Comparison of ENCODE assay signal across 8 mouse cellular contexts in the genomic region with DNA sequence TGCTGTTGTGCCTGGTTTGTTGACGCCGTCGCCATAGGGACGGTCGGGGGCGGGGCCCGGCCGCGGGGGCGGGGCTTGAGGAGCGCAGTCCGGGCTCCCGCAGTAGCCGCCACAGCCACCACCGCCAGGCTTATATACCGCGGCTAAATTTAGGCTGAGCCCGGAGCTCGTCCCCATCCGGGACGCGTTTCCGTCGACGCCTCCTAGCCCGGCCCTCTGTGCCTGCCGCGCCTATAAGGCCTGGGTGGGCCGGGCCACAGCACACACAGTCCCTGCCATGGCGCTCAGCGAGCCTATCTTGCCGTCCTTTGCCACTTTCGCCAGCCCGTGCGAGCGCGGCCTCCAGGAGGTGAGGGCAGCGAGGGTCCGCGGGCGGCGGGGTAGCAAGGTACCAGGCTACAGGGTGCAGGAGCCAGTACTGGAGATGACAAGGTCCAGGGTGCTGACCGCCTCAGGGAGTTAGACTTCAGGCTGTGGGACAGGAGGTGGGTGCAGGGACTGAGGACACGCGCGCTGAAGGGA. TPM values are rescaled to one million over a fixed set of nuclear protein-coding genes. Genes with fewer than 3 reads are reported as not detected.
A peak's percentile ranks its signal among the peaks of the same experiment; 100 is the strongest.
DNase-seq lines count a peak whose midpoint lies in the region; ATAC-seq and TF ChIP-seq lines count a peak whose summit lies in the region.

A gene (plus strand): TSS at position 233 of the 522 bp plus-strand sequence.

- ATAC-seq in embryonic facial prominence, embryonic 14.5 days (ENCODE audit: low read depth): peak; percentile 96
- peak; percentile 92 for ATAC-seq in limb, embryonic 11.5 days (ENCODE audit: insufficient number of reproducible peaks, low FRiP score, low TSS enrichment, low read depth)
- peak; percentile 95 for ATAC-seq in midbrain, embryonic 13.5 days

- no peaks in the 10 kb centered on the region; the same call in 1 of the 2 replicates for H3K36me3 ChIP-seq in embryonic facial prominence, embryonic 14.5 days (ENCODE audit: control insufficient read depth, insufficient read depth, low read length)
- H3K36me3 ChIP-seq in heart, adult 2 months (ENCODE audit: control insufficient read depth, insufficient read depth, low read length): peaks cover 11% of the 10 kb centered on the region
- no peaks in the 10 kb centered on the region for H3K36me3 ChIP-seq in kidney, adult 2 months (ENCODE audit: control insufficient read depth, insufficient read depth, low read length)
- H3K36me3 ChIP-seq in limb, embryonic 11.5 days (ENCODE audit: control insufficient read depth, insufficient read depth, low read length): no peaks in the 10 kb centered on the region
- no peaks in the 10 kb centered on the region for H3K36me3 ChIP-seq in midbrain, embryonic 13.5 days
- H3K36me3 ChIP-seq in small intestine, adult 2 months (ENCODE audit: control insufficient read depth, insufficient read depth, low read length): no peaks in the 10 kb centered on the region

- H3K4me3 ChIP-seq in bone marrow, adult 2 months (replicated peaks; ENCODE audit: control insufficient read depth, low read depth, low read length): peak within 1 kb of the TSS; percentile 99
- H3K4me3 ChIP-seq in embryonic facial prominence, embryonic 14.5 days (ENCODE audit: low read depth, low read length): peak within 1 kb of the TSS; percentile 55
- peak within 1 kb of the TSS; percentile 93 for H3K4me3 ChIP-seq in heart, adult 2 months
- peak within 1 kb of the TSS; percentile 63 for H3K4me3 ChIP-seq in kidney, adult 2 months (ENCODE audit: insufficient read depth, low read depth, low read length)
- peak within 1 kb of the TSS; percentile 44 for H3K4me3 ChIP-seq in limb, embryonic 11.5 days (ENCODE audit: low read depth, low read length)
- peak within 1 kb of the TSS; percentile 50 for H3K4me3 ChIP-seq in midbrain, embryonic 13.5 days (replicated peaks)
- peak within 1 kb of the TSS; percentile 72 for H3K4me3 ChIP-seq in small intestine, adult 2 months (ENCODE audit: low read depth, low read length)

- no peaks in the 10 kb centered on the region for H3K9me3 ChIP-seq in embryonic facial prominence, embryonic 14.5 days (ENCODE audit: control insufficient read depth, low read length)
- no peaks in the 10 kb centered on the region for H3K9me3 ChIP-seq in limb, embryonic 11.5 days (ENCODE audit: control insufficient read depth, low read length)
- no peaks in the 10 kb centered on the region for H3K9me3 ChIP-seq in midbrain, embryonic 13.5 days

- peaks cover 38% of the 10 kb centered on the region for H3K27me3 ChIP-seq in embryonic facial prominence, embryonic 14.5 days (replicated peaks; ENCODE audit: control insufficient read depth, insufficient read depth, low read length)
- no peaks in the 10 kb centered on the region for H3K27me3 ChIP-seq in heart, adult 2 months (ENCODE audit: control insufficient read depth, insufficient read depth, low read length)
- no peaks in the 10 kb centered on the region for H3K27me3 ChIP-seq in kidney, adult 2 months (replicated peaks; ENCODE audit: control insufficient read depth, insufficient read depth, low read length)
- peaks cover 39% of the 10 kb centered on the region for H3K27me3 ChIP-seq in limb, embryonic 11.5 days (ENCODE audit: control insufficient read depth, insufficient read depth, low read length)
- H3K27me3 ChIP-seq in midbrain, embryonic 13.5 days: peaks cover 60% of the 10 kb centered on the region
- H3K27me3 ChIP-seq in small intestine, adult 2 months (ENCODE audit: control insufficient read depth, insufficient read depth, low read length): peaks cover 12% of the 10 kb centered on the region

- peaks cover 7% of the 10 kb centered on the region for H3K4me1 ChIP-seq in bone marrow, adult 2 months (ENCODE audit: control insufficient read depth, insufficient read depth, low read length)
- no peaks in the 10 kb centered on the region for H3K4me1 ChIP-seq in embryonic facial prominence, embryonic 14.5 days (ENCODE audit: control insufficient read depth, insufficient read depth, low read length)
- H3K4me1 ChIP-seq in heart, adult 2 months (ENCODE audit: control insufficient read depth, insufficient read depth, low read length): peaks cover 15% of the 10 kb centered on the region
- no peaks in the 10 kb centered on the region for H3K4me1 ChIP-seq in kidney, adult 2 months (ENCODE audit: control insufficient read depth, insufficient read depth, low read length)
- H3K4me1 ChIP-seq in limb, embryonic 11.5 days (ENCODE audit: control insufficient read depth, insufficient read depth, low read length): peaks cover 3% of the 10 kb centered on the region; the same call in 1 of the 2 replicates
- peaks cover 27% of the 10 kb centered on the region for H3K4me1 ChIP-seq in midbrain, embryonic 13.5 days (replicated peaks)
- peaks cover 8% of the 10 kb centered on the region for H3K4me1 ChIP-seq in small intestine, adult 2 months (ENCODE audit: control insufficient read depth, insufficient read depth, insufficient read length, low read length)

- peak; percentile 78; the same call in 1 of the 2 replicates for TF ChIP-seq EP300 in heart, adult 2 months (IDR thresholded peaks at IDR 0.05; ENCODE audit: insufficient read depth, low read depth, low read length)

- DNase-seq in 3134 (ENCODE audit: extremely low read depth, insufficient read length, low spot score): peak; percentile 85
- peak; percentile 96 for DNase-seq in embryonic facial prominence, embryonic 14.5 days (ENCODE audit: low spot score)
- peak; percentile 99 to 100 for DNase-seq in heart, adult 2 months
- peak; percentile 97 for DNase-seq in kidney, adult 2 months
- peak; percentile 95 for DNase-seq in limb, embryonic 11.5 days (ENCODE audit: low spot score)

- intact Hi-C loops in heart, adult 2 months (cut with DNase I): loop anchor here (1.0 to 2.0 kb wide), 3 partner anchors 16 to 50 kb away; no protein-coding TSS in a partner anchor

- peak within 1 kb of the TSS; percentile 97 for H3K27ac ChIP-seq in bone marrow, adult 2 months (ENCODE audit: control insufficient read depth, insufficient read depth, low read depth, low read length, poor library complexity)
- peak within 1 kb of the TSS; percentile 55 for H3K27ac ChIP-seq in embryonic facial prominence, embryonic 14.5 days (replicated peaks; ENCODE audit: low read depth, low read length)
- H3K27ac ChIP-seq in heart, adult 2 months: peak within 1 kb of the TSS; percentile 91
- peak within 1 kb of the TSS; percentile 70 for H3K27ac ChIP-seq in kidney, adult 2 months (ENCODE audit: insufficient read depth, low read depth, low read length)
- H3K27ac ChIP-seq in limb, embryonic 11.5 days (replicated peaks; ENCODE audit: low read depth, low read length): no peak within 1 kb of the TSS
- H3K27ac ChIP-seq in midbrain, embryonic 13.5 days: no peak within 1 kb of the TSS
- peak within 1 kb of the TSS; percentile 72 for H3K27ac ChIP-seq in small intestine, adult 2 months (ENCODE audit: insufficient read depth, low read depth, low read length)

- H3K4me2 ChIP-seq in embryonic facial prominence, embryonic 14.5 days (ENCODE audit: low read depth, low read length): peak within 1 kb of the TSS; percentile 86
- peak within 1 kb of the TSS; percentile 87 for H3K4me2 ChIP-seq in limb, embryonic 11.5 days (ENCODE audit: low read depth, severe bottlenecking)
- H3K4me2 ChIP-seq in midbrain, embryonic 13.5 days (replicated peaks): peak within 1 kb of the TSS; percentile 81

- H3K79me2 ChIP-seq in heart, adult 2 months (replicated peaks; ENCODE audit: control insufficient read depth, insufficient read depth, low read length): peaks cover 5% of the 10 kb centered on the region

- WGBS in bone marrow, adult 2 months: under 1% methylated on average over 46 of the region's 46 CpGs
- WGBS in embryonic facial prominence, embryonic 14.5 days: under 1% methylated on average over 30 of the region's 46 CpGs
- WGBS in heart, adult 2 months: 0% methylated on average over 46 of the region's 46 CpGs
- WGBS in kidney, adult 2 months: under 1% methylated on average over 46 of the region's 46 CpGs
- WGBS in limb, embryonic 11.5 days: under 1% methylated on average over 46 of the region's 46 CpGs
- 0% methylated on average over 44 of the region's 46 CpGs for WGBS in midbrain, embryonic 13.5 days
- under 1% methylated on average over 46 of the region's 46 CpGs for WGBS in small intestine, adult 2 months

- TF ChIP-seq POLR2A in bone marrow, adult 2 months (IDR thresholded peaks at IDR 0.05; ENCODE audit: borderline replicate concordance, control insufficient read depth, low read depth, low read length): peak; percentile 100
- TF ChIP-seq POLR2A in heart, adult 2 months (IDR thresholded peaks at IDR 0.05; ENCODE audit: insufficient read depth, low read depth, low read length): peak; percentile 100
- peak; percentile 97 for TF ChIP-seq POLR2A in kidney, adult 2 months (IDR thresholded peaks at IDR 0.05; ENCODE audit: low read depth, low read length)
- TF ChIP-seq POLR2A in small intestine, adult 2 months (IDR thresholded peaks at IDR 0.05; ENCODE audit: low read depth, low read length): peak; percentile 97

- peak within 1 kb of the TSS; percentile 72 for H3K9ac ChIP-seq in embryonic facial prominence, embryonic 14.5 days (ENCODE audit: low read depth, low read length)
- H3K9ac ChIP-seq in heart, adult 2 months (ENCODE audit: low read depth, low read length): peak within 1 kb of the TSS; percentile 83
- peak within 1 kb of the TSS; percentile 52 for H3K9ac ChIP-seq in limb, embryonic 11.5 days (ENCODE audit: low read length)
- peak within 1 kb of the TSS; percentile 59 for H3K9ac ChIP-seq in midbrain, embryonic 13.5 days (replicated peaks)

- no peak for TF ChIP-seq CTCF in bone marrow, adult 2 months (IDR thresholded peaks at IDR 0.05; ENCODE audit: control insufficient read depth, insufficient read depth, low read length)
- 0 out of 2 replicates have a peak, but pooled peaks have one; percentile 16 for TF ChIP-seq CTCF in heart, adult 2 months (IDR thresholded peaks at IDR 0.05)
- no peak for TF ChIP-seq CTCF in kidney, adult 2 months (conservative IDR thresholded peaks at IDR 0.05; ENCODE audit: insufficient read depth, insufficient read length, low read depth, low read length)
- no peak for TF ChIP-seq CTCF in small intestine, adult 2 months (IDR thresholded peaks at IDR 0.05; ENCODE audit: extremely low read depth, insufficient read length, insufficient replicate concordance, low read depth, low read length)

RNA-seq across cellular contexts. Expression of the gene that starts here (rescaled TPM):
- 123 and 179 TPM in 2 replicates for polyA plus RNA-seq in bone marrow, adult 2 months (2011; ENCODE audit: insufficient read depth, insufficient read length, low replicate concordance, missing spikeins)
- polyA plus RNA-seq in embryonic facial prominence, embryonic 14.5 days (2014; fragmentation: Nextera tagmentation; extraction: Ambion mirVana): 19.9 and 22.1 TPM in 2 replicates
- 10 to 100 TPM; 76.0 to 92.7 TPM for total RNA-seq in heart, adult 2 months (2021)
- 21.1 and 42.6 TPM in 2 replicates for polyA plus RNA-seq in heart, adult 2 months (2012; rRNA removed)
- 20.9 and 22.2 TPM in 2 replicates for polyA plus RNA-seq in kidney, adult 2 months (2012; rRNA removed)
- 3.1 and 4.2 TPM in 2 replicates for polyA plus RNA-seq in limb, embryonic 11.5 days (2014; fragmentation: Nextera tagmentation; extraction: Ambion mirVana)
- polyA plus RNA-seq in midbrain, embryonic 13.5 days (2015; fragmentation: Nextera tagmentation; extraction: Ambion mirVana): 2.7 and 4.3 TPM in 2 replicates
- 21.4 and 24.7 TPM in 2 replicates for polyA plus RNA-seq in small intestine, adult 2 months (2012; rRNA removed)

Comparison
In these comparisons a context has a peak if more than half of its experiments do, and no peak if none do; other contexts are left out.
1. H3K27ac ChIP-seq: peak in bone marrow, adult 2 months (single experiment), embryonic facial prominence, embryonic 14.5 days (single experiment), heart, adult 2 months (single experiment), kidney, adult 2 months (single experiment) and small intestine, adult 2 months (single experiment); none in limb, embryonic 11.5 days (single experiment) and midbrain, embryonic 13.5 days (single experiment).
2. H3K4me3 ChIP-seq: peak in every context shown above with its lines; median percentile 99 in bone marrow, adult 2 months; 93 in heart, adult 2 months; 72 in small intestine, adult 2 months; 63 in kidney, adult 2 months; 55 in embryonic facial prominence, embryonic 14.5 days; 50 in midbrain, embryonic 13.5 days; 44 in limb, embryonic 11.5 days.
3. Peak in every context shown above with its lines, with median percentiles within 50 percentile points of each other: DNase-seq, POLR2A ChIP-seq, ATAC-seq, H3K4me2 ChIP-seq and H3K9ac ChIP-seq.